Mouse (Mus musculus): ENCODE measurements around the gene Pfkfb3.
"Not testable (repeated sequence)": the region's sequence is repeated elsewhere in the genome, so short reads cannot be mapped to it uniquely, and the experiment has no call there.

The Pfkfb3 gene

GRCm38 (mm10) chr2:11551726-11552125 lies 2.2 kb downstream of the Pfkfb3 start:
- no peak for DNase-seq (ENCODE audit: low spot score)

- DNase-seq (ENCODE audit: low spot score): no peak
Measured at GRCm38 (mm10) chr2:11548508-11548907, 5.4 kb downstream of the Pfkfb3 start.

DNA sequence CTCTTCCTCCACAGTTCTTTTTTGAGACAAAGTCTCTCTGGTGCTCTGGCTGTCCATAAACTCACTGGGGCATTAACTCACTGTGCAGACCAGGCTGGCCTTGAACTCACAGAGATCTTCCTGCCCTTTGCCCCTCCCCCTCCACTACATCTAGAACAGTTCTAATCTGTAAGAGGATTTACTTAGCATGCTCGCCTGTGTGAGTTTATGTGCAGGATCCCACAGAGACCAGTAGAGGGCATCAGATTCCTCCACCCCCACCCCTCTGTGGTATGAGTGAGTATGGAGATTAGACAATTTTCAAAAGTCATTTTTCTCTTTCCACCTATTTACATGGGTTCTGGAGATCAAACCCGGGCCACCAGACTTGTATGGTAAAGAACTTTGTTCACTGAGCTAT lies 6.3 kb downstream of the Pfkfb3 start:
- peak; percentile 20 for DNase-seq (ENCODE audit: low spot score)

DNA sequence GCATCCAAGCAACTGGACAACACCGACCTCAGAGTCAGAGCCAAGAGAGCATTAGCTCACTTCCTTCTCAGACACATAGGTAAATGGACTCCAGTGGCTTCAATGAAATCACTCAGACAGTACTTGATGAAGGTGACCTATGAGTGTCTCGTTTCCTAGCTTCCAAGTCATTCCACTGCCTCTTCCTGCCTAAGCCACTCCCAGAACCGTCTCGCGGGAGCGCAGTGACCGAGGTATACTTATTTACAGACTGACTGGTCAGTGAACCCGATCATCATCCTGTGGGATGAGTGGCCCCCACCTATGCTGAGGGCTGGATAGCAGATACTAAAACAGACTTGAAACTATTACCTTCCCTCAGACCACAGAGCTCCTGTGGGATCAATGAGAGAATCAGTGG lies 7.8 kb downstream of the Pfkfb3 start:
- no peak for DNase-seq (ENCODE audit: low spot score)

- no peak for DNase-seq (ENCODE audit: low spot score)
Measured at GRCm38 (mm10) chr2:11545380-11545779, 8.5 kb downstream of the Pfkfb3 start.

DNA sequence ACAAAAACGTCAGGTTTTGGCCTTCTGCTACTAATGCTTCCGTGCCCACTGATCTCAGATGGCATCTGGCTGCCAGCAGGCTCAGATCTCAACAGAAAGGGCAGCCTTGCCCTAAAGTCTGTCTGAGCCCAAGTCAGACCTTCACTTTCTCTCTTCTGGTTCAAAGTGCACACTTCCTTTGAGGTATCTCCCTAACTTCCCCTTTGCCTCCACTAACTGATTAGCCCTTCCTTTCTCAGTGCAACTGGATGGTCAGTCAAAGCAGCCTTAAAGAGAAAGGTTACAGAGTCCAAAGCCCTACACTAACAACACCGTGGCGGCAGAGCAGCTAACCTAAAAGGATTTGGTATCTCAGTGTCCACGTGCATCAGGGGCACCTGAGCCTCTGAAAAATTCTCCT lies 9.5 kb downstream of the Pfkfb3 start:
- no peak for DNase-seq (ENCODE audit: low spot score)

- DNase-seq (ENCODE audit: low spot score): no peak
Measured at GRCm38 (mm10) chr2:11543158-11543557, 10.7 kb downstream of the Pfkfb3 start.

GRCm38 (mm10) chr2:11542640-11543039 lies 11.2 kb downstream of the Pfkfb3 start:
- DNase-seq (ENCODE audit: low spot score): peak; percentile 73

DNA sequence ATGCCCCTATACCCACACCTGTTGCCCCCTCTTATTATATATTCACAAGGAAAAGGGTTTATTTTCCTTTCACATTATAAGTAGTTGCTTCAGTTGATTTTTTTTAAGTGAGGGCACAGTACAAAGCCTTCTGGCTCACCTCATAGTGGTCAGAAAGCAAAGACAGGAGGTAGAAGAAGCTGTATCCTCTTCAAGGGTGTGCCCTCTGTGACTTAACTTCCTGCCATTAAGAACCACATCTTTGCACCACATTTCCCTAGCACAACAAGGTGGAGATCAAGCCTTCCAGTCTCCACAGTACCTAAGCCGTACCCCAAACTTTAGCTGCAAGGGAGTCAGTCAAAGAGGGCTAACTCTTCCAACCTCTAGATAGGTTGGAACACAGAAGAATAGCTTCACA lies 11.8 kb downstream of the Pfkfb3 start:
- DNase-seq (ENCODE audit: low spot score): no peak

DNA sequence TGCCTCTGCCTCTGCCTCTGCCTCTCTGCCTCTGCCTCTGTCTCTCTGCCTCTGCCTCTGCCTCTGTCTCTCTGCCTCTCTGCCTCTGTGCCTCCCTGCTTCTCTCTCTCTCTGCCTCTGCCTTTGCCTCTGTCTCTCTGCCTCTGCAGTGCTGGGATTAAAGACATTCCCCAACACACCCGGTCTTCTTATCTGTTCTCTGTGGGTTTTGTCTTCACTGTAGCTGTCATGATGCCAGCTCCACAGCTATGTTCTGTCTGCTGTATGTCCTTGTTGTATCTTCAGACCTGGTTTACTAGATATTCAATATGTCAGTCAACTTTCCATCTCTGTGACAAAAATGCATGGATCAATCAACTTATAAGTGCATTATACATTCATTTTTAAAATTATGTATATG lies 12.3 kb downstream of the Pfkfb3 start:
- DNase-seq (ENCODE audit: low spot score): not testable (repeated sequence)

DNA sequence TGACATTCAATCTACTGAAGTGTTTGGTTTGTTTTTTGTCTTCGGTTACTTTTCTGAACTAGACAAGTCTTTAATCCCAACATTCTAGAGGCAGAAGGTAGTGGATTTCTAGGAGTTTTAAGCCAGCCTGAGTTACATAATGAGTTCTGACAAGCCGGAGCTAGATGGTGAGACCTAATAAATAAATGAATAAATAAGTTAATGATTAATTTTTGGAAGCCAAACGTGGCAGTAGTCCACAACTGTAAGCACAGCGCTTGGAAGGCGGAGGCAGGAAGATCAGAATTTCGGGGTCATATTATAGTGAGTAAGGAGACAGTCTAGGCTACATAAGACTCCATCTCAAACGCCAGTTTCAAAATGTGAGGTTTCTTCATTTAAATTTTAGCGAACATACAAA lies 17.9 kb downstream of the Pfkfb3 start:
- DNase-seq (ENCODE audit: low spot score): no peak

DNA sequence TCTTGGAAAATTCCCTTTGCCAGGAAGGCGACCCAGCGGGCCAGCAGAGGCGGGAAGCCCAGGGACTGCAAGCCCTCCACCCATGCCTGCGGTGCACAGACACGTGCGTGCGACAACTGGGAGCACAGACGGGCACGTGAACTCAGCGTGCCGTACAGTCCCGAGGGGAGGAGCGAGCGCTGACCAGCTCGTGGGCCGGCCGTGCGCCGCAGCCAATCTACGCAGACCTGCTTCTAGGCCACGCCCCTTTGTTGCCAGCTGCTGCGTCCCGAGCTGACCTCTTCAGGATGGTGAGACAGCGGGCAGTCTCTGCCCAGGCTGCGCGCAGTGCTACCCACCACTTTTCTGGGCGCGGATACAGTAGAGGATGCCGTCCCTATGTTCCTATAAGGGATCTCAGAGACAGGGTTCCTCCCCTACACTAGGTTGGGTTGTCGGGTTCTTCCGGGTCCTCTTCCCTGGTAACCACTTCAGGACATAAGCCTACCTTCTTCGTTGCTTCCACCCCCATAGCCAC lies 18.4 kb downstream of the Pfkfb3 start:
- DNase-seq (ENCODE audit: low spot score): peak; percentile 95

- peak; percentile 7 for DNase-seq (ENCODE audit: low spot score)
Measured at GRCm38 (mm10) chr2:11534826-11535225, 19.1 kb downstream of the Pfkfb3 start.

- no peak for DNase-seq (ENCODE audit: low spot score)
Measured at GRCm38 (mm10) chr2:11530101-11530500, 23.8 kb downstream of the Pfkfb3 start.

GRCm38 (mm10) chr2:11526063-11526462 lies 27.8 kb downstream of the Pfkfb3 start:
- no peak for DNase-seq (ENCODE audit: low spot score)

DNA sequence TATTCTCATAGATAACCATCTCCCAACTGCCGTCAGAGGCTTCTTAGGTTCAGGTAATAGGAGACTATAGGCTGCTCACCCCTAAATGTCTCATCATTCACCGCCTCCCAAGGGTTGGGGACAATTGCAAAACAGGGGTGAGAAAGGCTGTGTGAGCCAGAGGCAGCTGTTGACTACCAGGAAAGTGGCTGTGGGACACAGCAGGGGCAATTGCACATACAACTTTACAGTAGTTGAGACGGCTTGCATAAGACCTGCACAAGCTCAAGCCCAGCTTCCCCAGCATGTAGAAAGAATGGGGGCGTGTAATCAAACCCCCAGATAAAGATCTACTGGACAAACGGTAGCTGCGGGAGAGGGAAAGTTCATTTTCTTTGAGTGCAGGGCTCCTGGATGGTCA lies 29.1 kb downstream of the Pfkfb3 start:
- DNase-seq (ENCODE audit: low spot score): no peak

GRCm38 (mm10) chr2:11521758-11522157 lies 32.1 kb downstream of the Pfkfb3 start:
- DNase-seq (ENCODE audit: low spot score): no peak

DNA sequence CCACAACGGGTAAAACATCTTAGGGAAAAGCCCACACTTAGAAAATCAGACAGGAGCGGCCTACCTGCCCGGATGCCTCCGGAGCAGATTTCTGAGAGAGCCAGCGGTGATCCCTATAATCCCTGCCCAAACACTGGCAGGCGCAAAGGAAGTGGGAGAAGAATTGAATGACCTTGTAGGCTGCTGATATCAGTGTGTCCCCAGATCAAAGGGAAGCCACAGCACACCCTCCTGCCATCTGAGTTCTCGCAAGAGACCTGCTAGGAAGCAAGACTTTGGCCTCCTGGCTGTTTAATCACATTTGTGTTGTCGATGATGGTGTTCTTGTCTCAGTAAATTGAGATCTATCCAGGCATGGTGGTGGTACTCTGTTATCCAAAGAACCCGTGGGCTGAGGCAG lies 33.1 kb downstream of the Pfkfb3 start:
- no peak for DNase-seq (ENCODE audit: low spot score)

DNA sequence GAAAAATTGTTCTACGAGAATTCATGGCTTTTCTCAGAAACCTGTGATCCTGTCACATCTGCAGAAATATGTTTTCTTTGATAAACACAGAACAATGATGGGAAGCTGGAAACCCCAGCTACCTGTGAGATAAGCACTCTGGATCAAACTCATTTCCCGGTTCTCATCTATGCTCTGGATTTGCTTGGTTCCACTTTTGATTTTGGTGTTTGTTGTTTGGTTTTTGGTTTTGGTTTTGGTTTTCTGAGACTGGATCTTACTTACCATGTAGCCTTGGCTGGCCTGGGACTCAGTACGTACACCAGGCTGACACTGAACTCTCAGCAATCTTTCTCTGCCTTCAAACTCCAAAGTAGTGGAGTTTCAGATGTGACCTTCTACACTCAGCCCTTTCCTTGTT lies 38.0 kb downstream of the Pfkfb3 start:
- no peak for DNase-seq (ENCODE audit: low spot score)

- DNase-seq (ENCODE audit: low spot score): no peak
Measured at GRCm38 (mm10) chr2:11513057-11513967, 40.6 kb downstream of the Pfkfb3 start.

DNA sequence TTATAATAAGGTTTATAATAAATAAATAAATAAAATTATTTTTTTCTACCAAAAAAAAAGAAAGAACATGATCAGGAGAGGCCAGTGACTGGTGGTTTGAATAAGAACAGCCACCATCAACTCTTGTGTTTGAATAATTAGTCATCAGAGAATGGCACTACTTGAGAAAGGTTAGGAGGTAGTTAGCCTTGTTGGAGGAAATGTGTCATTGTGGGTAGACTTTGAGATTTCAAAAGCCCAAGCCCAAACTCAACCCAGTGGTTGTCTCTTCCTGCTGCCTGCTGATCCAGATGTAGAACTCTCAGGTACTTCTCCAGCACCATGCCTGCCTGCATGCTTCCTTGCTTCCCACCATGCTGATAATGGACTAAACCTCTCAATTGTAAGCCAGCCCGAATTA lies 41.8 kb downstream of the Pfkfb3 start:
- DNase-seq (ENCODE audit: low spot score): no peak

DNA sequence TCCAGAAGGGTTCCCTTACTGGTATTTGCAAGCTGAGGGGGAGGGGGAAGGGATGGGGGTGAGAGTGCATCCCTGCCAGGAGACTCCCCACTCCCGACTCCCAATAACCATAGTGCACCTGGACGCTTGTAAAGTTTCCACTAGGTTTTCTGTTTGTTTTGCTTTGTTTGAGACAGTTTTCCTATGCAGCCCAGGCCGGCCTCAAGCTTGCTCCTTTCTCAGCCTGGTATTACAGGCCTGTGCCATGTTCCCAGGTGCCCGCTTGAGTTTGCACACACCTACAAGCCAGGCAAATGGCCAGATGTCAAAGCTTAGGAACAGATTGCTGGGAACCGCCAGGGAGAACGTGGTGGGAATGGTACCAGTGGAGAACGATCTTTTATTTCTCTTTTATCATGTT lies 50.1 kb downstream of the Pfkfb3 start:
- DNase-seq (ENCODE audit: low spot score): no peak

DNA sequence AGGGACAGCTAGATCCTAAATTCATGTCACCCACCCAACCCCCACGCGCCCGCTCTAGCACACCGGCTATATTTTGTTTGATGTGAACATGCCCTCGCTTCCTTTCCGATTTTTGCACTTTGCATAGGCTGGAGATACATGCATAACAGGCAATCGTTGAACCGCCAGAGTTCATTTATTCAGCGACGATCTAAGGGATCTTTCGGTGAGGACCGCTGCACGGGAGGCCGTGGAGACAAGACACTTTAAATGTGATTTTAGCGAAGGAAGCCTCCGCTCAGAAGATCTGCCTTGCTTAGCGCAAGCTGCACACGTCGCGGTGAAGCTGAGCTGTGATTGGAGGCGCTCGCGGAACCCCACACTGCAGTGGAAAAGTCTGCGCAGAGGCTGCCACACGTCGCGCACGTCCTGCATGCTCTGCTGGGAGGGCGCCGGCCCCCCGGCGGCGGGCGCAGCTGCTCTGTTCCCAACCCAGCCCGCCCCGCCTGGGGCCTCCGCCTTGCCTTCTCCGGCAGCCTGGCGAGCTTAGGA lies 50.9 kb downstream of the Pfkfb3 start:
- DNase-seq (ENCODE audit: low spot score): peak; percentile 75
